Mouse (Mus musculus): Measurements from ENCODE around the gene Smok3b. TPM values are rescaled to one million over a fixed set of nuclear protein-coding genes. Genes with fewer than 3 reads are reported as not detected.

Gene Smok3b
- polyA plus RNA-seq, 1 experiment from 2014 or later, result not detected

- H3K9ac ChIP-seq (ENCODE audit: low read depth, low read length), result no peak overlapping the region
- WGBS, result 91% methylated on average over 5 of the region's 5 CpGs
- peaks cover 9% of the 10 kb centered on the region; the same call in 1 of the 2 replicates for H3K4me1 ChIP-seq (ENCODE audit: control insufficient read depth, insufficient read depth, low read length)
- H3K27me3 ChIP-seq (replicated peaks; ENCODE audit: control insufficient read depth, insufficient read depth, low read length), result no peaks in the 10 kb centered on the region
- H3K36me3 ChIP-seq (ENCODE audit: control insufficient read depth, insufficient read depth, low read length), result peaks cover 9% of the 10 kb centered on the region
- no peaks in the 10 kb centered on the region for H3K9me3 ChIP-seq (ENCODE audit: control insufficient read depth, low read length)
- no peak overlapping the region for H3K4me2 ChIP-seq (ENCODE audit: low read depth, low read length)
- no peak for ATAC-seq
- no peak overlapping the region for H3K27ac ChIP-seq (ENCODE audit: low read length)
- no peak overlapping the region for H3K4me3 ChIP-seq (ENCODE audit: low read length)
Measured at GRCm38 (mm10) chr5:138090737-138091136, 69.5 kb downstream of the Smok3b start.

GRCm38 (mm10) chr5:138092771-138093170 lies 71.5 kb downstream of the Smok3b start:
- H3K36me3 ChIP-seq (ENCODE audit: control insufficient read depth, insufficient read depth, low read length), result peaks cover 16% of the 10 kb centered on the region
- WGBS, result 90% methylated on average over 4 of the region's 4 CpGs

GRCm38 (mm10) chr5:138094474-138094873 lies 73.2 kb downstream of the Smok3b start:
- 92% methylated on average over 6 of the region's 6 CpGs for WGBS
- Histone ChIP-seq H3K27me3 (replicated peaks; ENCODE audit: control insufficient read depth, insufficient read depth, low read length) (no peaks in the 10 kb centered on the region), H3K27ac (ENCODE audit: low read length) (no peak overlapping the region), H3K9me3 (ENCODE audit: control insufficient read depth, low read length) (no peaks in the 10 kb centered on the region), H3K4me2 (ENCODE audit: low read depth, low read length) (no peak overlapping the region), H3K36me3 (ENCODE audit: control insufficient read depth, insufficient read depth, low read length) (peaks cover 29% of the 10 kb centered on the region), H3K4me3 (ENCODE audit: low read length) (no peak overlapping the region), H3K9ac (ENCODE audit: low read depth, low read length) (no peak overlapping the region), H3K4me1 (ENCODE audit: control insufficient read depth, insufficient read depth, low read length) (no peaks in the 10 kb centered on the region)
- no peak for ATAC-seq

More at GRCm38 (mm10) chr5:138092771-138093170, 71.5 kb downstream of the Smok3b start:
- Histone ChIP-seq H3K4me3 (ENCODE audit: low read length) (no peak overlapping the region), H3K9ac (ENCODE audit: low read depth, low read length) (no peak overlapping the region), H3K4me1 (ENCODE audit: control insufficient read depth, insufficient read depth, low read length) (peaks cover 7% of the 10 kb centered on the region; the same call in 1 of the 2 replicates), H3K27me3 (replicated peaks; ENCODE audit: control insufficient read depth, insufficient read depth, low read length) (no peaks in the 10 kb centered on the region), H3K9me3 (ENCODE audit: control insufficient read depth, low read length) (no peaks in the 10 kb centered on the region), H3K4me2 (ENCODE audit: low read depth, low read length) (no peak overlapping the region), H3K27ac (ENCODE audit: low read length) (no peak overlapping the region)
- ATAC-seq, result no peak

Other genes starting within 250 kb of the Smok3b start
- gene Ppp1r35, start 242.6 kb upstream of the Smok3b start, polyA plus RNA-seq (2015; fragmentation: Nextera tagmentation; extraction: Ambion mirVana), result 19.3 and 19.8 TPM in 2 replicates
- 7.1 and 7.4 TPM in 2 replicates for gene Mepce, start 233.8 kb upstream of the Smok3b start, polyA plus RNA-seq (2015; fragmentation: Nextera tagmentation; extraction: Ambion mirVana)
- gene Zcwpw1, start 233.6 kb upstream of the Smok3b start, polyA plus RNA-seq (2015; fragmentation: Nextera tagmentation; extraction: Ambion mirVana), result 11.0 and 11.8 TPM in 2 replicates
- gene Pilra, start 185.1 kb upstream of the Smok3b start, polyA plus RNA-seq (2015; fragmentation: Nextera tagmentation; extraction: Ambion mirVana), result 2.8 and 4.2 TPM in 2 replicates
- gene Pilrb1, start 163.3 kb upstream of the Smok3b start, polyA plus RNA-seq (2015; fragmentation: Nextera tagmentation; extraction: Ambion mirVana), result 1.3 and 1.8 TPM in 2 replicates
- 1.3 and 1.8 TPM in 2 replicates for gene Pilrb2, start 149.6 kb upstream of the Smok3b start, polyA plus RNA-seq (2015; fragmentation: Nextera tagmentation; extraction: Ambion mirVana)
- 54.6 and 70.4 TPM in 2 replicates for gene Cyp3a13, start 99.8 kb upstream of the Smok3b start, polyA plus RNA-seq (2015; fragmentation: Nextera tagmentation; extraction: Ambion mirVana)
- 0.34 and 0.50 TPM in 2 replicates for gene Gjc3, start 58.3 kb upstream of the Smok3b start, polyA plus RNA-seq (2015; fragmentation: Nextera tagmentation; extraction: Ambion mirVana)
- 0.34 and 0.37 TPM in 2 replicates for gene Azgp1, start 39.9 kb upstream of the Smok3b start, polyA plus RNA-seq (2015; fragmentation: Nextera tagmentation; extraction: Ambion mirVana)
- not detected in 2 replicates for gene Smok3a, start 168 bp upstream of the Smok3b start, polyA plus RNA-seq (2015; fragmentation: Nextera tagmentation; extraction: Ambion mirVana)
- not detected in 2 replicates for gene Smok3c, start 31.8 kb downstream of the Smok3b start, polyA plus RNA-seq (2015; fragmentation: Nextera tagmentation; extraction: Ambion mirVana)
- gene Zkscan1, start 63.7 kb downstream of the Smok3b start, polyA plus RNA-seq (2015; fragmentation: Nextera tagmentation; extraction: Ambion mirVana), result 11.1 and 12.3 TPM in 2 replicates
- 40.8 and 44.2 TPM in 2 replicates for gene Zscan21, start 95.5 kb downstream of the Smok3b start, polyA plus RNA-seq (2015; fragmentation: Nextera tagmentation; extraction: Ambion mirVana)
- gene Zfp113, start 134.3 kb downstream of the Smok3b start, polyA plus RNA-seq (2015; fragmentation: Nextera tagmentation; extraction: Ambion mirVana), result 11.7 and 11.8 TPM in 2 replicates
- gene Cops6, start 139.6 kb downstream of the Smok3b start, polyA plus RNA-seq (2015; fragmentation: Nextera tagmentation; extraction: Ambion mirVana), result 282 and 303 TPM in 2 replicates
- 16.7 and 17.1 TPM in 2 replicates for gene Ap4m1, start 150.6 kb downstream of the Smok3b start, polyA plus RNA-seq (2015; fragmentation: Nextera tagmentation; extraction: Ambion mirVana)
- 128 and 147 TPM in 2 replicates for gene Mcm7, start 151.0 kb downstream of the Smok3b start, polyA plus RNA-seq (2015; fragmentation: Nextera tagmentation; extraction: Ambion mirVana)
- gene Taf6, start 166.0 kb downstream of the Smok3b start, polyA plus RNA-seq (2015; fragmentation: Nextera tagmentation; extraction: Ambion mirVana), result 64.5 and 69.2 TPM in 2 replicates
- 29.9 and 33.7 TPM in 2 replicates for gene Cnpy4, start 166.1 kb downstream of the Smok3b start, polyA plus RNA-seq (2015; fragmentation: Nextera tagmentation; extraction: Ambion mirVana)
- 5.7 and 7.0 TPM in 2 replicates for gene Mblac1, start 172.9 kb downstream of the Smok3b start, polyA plus RNA-seq (2015; fragmentation: Nextera tagmentation; extraction: Ambion mirVana)
- gene Nxpe5, start 204.5 kb downstream of the Smok3b start, polyA plus RNA-seq (2015; fragmentation: Nextera tagmentation; extraction: Ambion mirVana), result not detected in 2 replicates
- 101 and 107 TPM in 2 replicates for gene Lamtor4, start 234.1 kb downstream of the Smok3b start, polyA plus RNA-seq (2015; fragmentation: Nextera tagmentation; extraction: Ambion mirVana)
- gene BC037034, start 242.6 kb downstream of the Smok3b start, polyA plus RNA-seq (2015; fragmentation: Nextera tagmentation; extraction: Ambion mirVana), result 3.7 and 3.9 TPM in 2 replicates

All from intestine, embryonic 16.5 days (tissue).